Mouse (Mus musculus) forebrain, embryonic 11.5 days (tissue): Measurements from ENCODE around the gene Gm28778. TPM values are rescaled to one million over a fixed set of nuclear protein-coding genes. Genes with fewer than 3 reads are reported as not detected.
"Not testable (repeated sequence)": the region's sequence is repeated elsewhere in the genome, so short reads cannot be mapped to it uniquely, and the experiment has no call there.

ENCODE experiments used
- ATAC-seq: fragments of 200-750 bp; cut with Nextera tagmentation; replicated peaks from 2 replicates; pipeline ENCODE4 v1.8.0; 2017; ENCODE audit warnings: moderate TSS enrichment; ENCODE audit not compliant: low FRiP score
- DNase-seq: peaks from one replicate; pipeline ENCODE4 v3.0.0-alpha.2; 2017; ENCODE audit warnings: low spot score
- H3K27ac ChIP-seq: fragments of 300-500 bp; sonication (generic); 2 replicates; pipeline ENCODE4 v1.5.1; 2014; ENCODE audit warnings: low read depth, low read length
- H3K27me3 ChIP-seq: fragments of 300-500 bp; sonication (generic); 2 replicates; pipeline ENCODE4 v1.6.1; 2014; ENCODE audit warnings: mild to moderate bottlenecking, low read length, mixed read lengths; ENCODE audit not compliant: control insufficient read depth, insufficient read depth
- H3K36me3 ChIP-seq: fragments of 300-500 bp; sonication (generic); 2 replicates; pipeline ENCODE4 v1.6.1; 2014; ENCODE audit warnings: mild to moderate bottlenecking, low read length, moderate library complexity, mixed read lengths; ENCODE audit not compliant: control insufficient read depth, insufficient read depth
- H3K4me1 ChIP-seq: fragments of 300-500 bp; sonication (generic); replicated peaks from 2 replicates; pipeline ENCODE4 v1.6.1; 2014; ENCODE audit warnings: low read length, mixed read lengths; ENCODE audit not compliant: control insufficient read depth, insufficient read depth
- H3K4me2 ChIP-seq: fragments of 300-500 bp; sonication (generic); 2 replicates; pipeline ENCODE4 v1.6.1; 2014; ENCODE audit warnings: low read depth, mild to moderate bottlenecking, low read length, moderate library complexity, mixed read lengths; ENCODE audit not compliant: severe bottlenecking
- H3K4me3 ChIP-seq: fragments of 300-500 bp; sonication (generic); 2 replicates; pipeline ENCODE4 v1.5.1; 2014; ENCODE audit warnings: low read depth, low read length
- H3K9ac ChIP-seq: fragments of 300-500 bp; sonication (generic); 2 replicates; pipeline ENCODE4 v1.6.1; 2014; ENCODE audit warnings: low read length
- H3K9me3 ChIP-seq: fragments of 300-500 bp; sonication (generic); 2 replicates; pipeline ENCODE4 v1.6.1; 2016; ENCODE audit warnings: low read length, mixed read lengths; ENCODE audit not compliant: control insufficient read depth
- WGBS: fragments of 180-500 bp; shearing (Covaris S2); extraction: QIAGEN DNeasy Blood & Tissue Kit; methylation state at CpG from one replicate; pipeline ENCODE4 v1.1.7; 2014; 5-methylcytosine and 5-hydroxymethylcytosine counted together
- polyA plus RNA-seq: library from polyadenylated mRNA; unstranded; fragments of >200 nt; fragmentation: Nextera tagmentation; extraction: Ambion mirVana; gene quantifications from 2 replicates; pipeline ENCODE4 v1.2.1, GENCODE M21; 2014

Gm28778 gene
- polyA plus RNA-seq, 1 experiment from 2014 or later: not detected

DNA sequence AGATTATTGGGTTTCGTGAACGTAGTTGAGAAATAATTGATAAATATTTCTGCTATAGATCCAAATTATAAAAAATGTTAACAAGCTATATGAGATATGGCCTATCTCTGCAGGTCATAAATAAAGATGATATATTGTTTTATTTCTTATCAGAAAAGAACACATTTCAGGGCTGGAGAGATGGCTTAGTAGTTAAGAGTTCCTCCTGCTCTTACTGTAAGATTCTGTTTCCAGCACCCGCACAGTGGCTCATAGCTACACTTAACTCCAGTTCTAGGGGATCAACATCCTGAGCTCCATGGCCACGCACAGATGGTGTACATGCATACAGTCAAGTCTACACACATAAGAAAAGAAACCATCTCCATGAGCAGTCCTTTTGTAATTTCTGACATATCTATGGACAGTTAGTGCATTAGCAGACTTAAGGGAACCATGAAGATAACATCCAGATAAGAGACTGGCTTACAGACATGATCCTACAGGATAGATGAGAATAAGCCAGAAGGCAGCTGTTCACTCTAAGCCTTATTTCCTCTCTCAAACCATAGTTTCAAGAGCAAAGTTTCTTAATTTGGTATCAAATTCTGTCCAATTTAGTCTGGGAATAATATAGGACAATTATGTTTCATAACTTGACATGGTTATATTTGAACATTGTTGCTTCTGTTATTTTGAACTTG is 24.9 kb downstream of the Gm28778 start:
- H3K27ac ChIP-seq: no peak overlapping the region
- no peaks in the 10 kb centered on the region for H3K9me3 ChIP-seq
- ATAC-seq (no peak), DNase-seq (no peak)
- no peaks in the 10 kb centered on the region for H3K27me3 ChIP-seq
- H3K4me2 ChIP-seq: no peak overlapping the region
- no peak overlapping the region for H3K9ac ChIP-seq
- H3K4me3 ChIP-seq: no peak overlapping the region
- WGBS: 96% methylated on average over 4 of the region's 4 CpGs
- peaks cover 2% of the 10 kb centered on the region; the same call in 1 of the 2 replicates for H3K36me3 ChIP-seq
- no peaks in the 10 kb centered on the region for H3K4me1 ChIP-seq

DNA sequence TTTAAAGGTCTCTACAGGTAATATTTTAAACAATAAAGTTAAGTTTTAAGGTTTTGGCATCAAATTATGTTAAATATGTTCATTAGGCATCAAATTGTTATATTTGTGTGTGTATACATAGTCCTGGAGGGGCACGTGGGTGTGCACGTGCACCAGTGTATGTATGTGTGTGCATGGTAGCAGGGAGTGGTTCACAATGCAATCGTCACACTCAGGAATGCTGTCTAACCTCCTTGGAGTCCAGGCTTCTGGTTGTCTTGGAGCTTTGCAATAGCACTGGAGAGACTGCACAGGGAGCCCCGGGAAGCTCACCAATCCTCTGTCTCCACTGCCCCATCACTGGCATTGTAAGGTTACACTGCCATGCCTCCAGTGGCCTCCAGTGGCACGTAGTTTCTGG is 26.3 kb downstream of the Gm28778 start:
- Histone ChIP-seq H3K4me2 (no peak overlapping the region), H3K4me1 (no peaks in the 10 kb centered on the region), H3K9ac (no peak overlapping the region), H3K27ac (no peak overlapping the region), H3K27me3 (no peaks in the 10 kb centered on the region), H3K4me3 (no peak overlapping the region), H3K36me3 (peaks cover 2% of the 10 kb centered on the region; the same call in 1 of the 2 replicates), H3K9me3 (no peaks in the 10 kb centered on the region)
- DNase-seq: no peak
- 95% methylated on average over 5 of the region's 5 CpGs for WGBS
- no peak for ATAC-seq

DNA sequence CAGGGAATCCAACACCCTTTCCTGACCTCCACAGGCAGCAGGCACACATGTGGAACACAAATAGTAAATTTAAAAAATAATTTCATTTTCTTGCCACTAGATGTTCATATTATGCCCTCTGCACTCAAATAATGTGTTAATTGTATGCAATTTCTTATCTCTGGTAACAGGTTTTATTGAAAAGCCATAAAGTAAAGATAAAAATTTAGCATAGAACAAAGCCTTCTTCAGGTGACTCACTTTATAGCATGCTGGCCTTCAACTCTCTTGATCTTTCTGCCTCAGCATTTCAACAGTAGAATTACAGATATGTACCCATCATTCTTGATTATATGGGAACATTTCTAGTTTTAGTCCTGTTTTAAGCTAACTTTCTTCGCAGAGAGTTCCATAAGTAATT is 27.4 kb downstream of the Gm28778 start:
- Histone ChIP-seq H3K36me3 (peaks cover 2% of the 10 kb centered on the region; the same call in 1 of the 2 replicates), H3K4me3 (no peak overlapping the region), H3K9me3 (no peaks in the 10 kb centered on the region), H3K27ac (no peak overlapping the region), H3K27me3 (no peaks in the 10 kb centered on the region), H3K4me1 (no peaks in the 10 kb centered on the region), H3K9ac (no peak overlapping the region), H3K4me2 (no peak overlapping the region)
- WGBS: 94% methylated on average over 1 of the region's 1 CpGs
- no peak for DNase-seq
- ATAC-seq: no peak

DNA sequence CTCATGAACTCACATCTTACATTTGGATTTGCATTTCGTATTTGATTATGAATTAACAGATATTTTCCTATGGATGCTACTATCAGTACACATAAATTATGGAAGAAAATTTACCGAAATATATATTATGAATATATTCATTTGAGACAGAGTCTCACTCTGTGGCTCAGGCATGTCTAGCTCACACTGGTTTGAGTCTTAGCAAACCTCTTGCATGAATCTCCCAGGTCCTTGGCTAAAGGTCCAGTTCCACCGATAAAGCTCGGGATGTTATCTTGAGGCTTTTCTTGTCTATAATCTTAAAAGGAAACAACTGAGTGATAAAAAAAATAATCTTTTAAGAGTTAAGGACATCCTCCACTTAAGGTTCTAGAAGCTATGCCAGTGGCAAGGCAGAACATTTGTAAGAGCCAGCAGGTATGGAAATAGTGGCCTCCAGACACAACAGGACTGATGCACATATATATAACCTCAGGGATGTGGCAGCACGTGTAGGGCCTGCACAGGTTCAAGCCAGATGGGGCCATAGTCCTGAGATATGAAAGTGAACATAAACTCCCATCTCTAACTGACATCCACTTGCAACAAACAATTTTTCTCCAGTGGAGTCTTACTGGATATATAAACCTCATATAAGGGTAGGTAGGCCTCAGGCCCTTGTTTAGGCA is 28.1 kb downstream of the Gm28778 start:
- Histone ChIP-seq H3K27ac (no peak overlapping the region), H3K36me3 (peaks cover 2% of the 10 kb centered on the region; the same call in 1 of the 2 replicates), H3K4me2 (no peak overlapping the region), H3K4me1 (no peaks in the 10 kb centered on the region), H3K9ac (no peak overlapping the region), H3K4me3 (no peak overlapping the region), H3K27me3 (no peaks in the 10 kb centered on the region), H3K9me3 (no peaks in the 10 kb centered on the region)
- DNase-seq (no peak), ATAC-seq (no peak)
- WGBS: 96% methylated on average over 5 of the region's 5 CpGs

DNA sequence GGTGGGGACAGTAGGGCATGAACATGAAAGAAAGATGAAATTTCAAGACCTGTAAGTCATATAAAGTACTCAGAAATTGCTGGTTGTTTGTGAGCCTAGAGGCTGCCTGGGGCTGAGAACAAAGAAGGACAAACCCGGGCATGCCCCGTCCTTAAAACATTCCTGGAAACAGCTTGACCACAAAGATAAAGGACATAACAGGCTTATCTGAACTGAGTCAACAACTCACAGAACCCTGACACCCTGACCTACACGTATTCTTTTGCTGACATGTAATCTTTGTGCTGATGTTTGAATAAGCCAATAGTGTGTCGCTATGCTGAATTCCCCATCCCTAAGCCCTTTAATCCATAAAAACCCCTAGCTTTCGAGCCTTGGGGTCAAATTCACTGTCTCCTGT is 36.6 kb downstream of the Gm28778 start:
- H3K4me2 ChIP-seq, H3K4me1 ChIP-seq, H3K9me3 ChIP-seq, ATAC-seq, DNase-seq, H3K27me3 ChIP-seq, H3K36me3 ChIP-seq, H3K27ac ChIP-seq, H3K9ac ChIP-seq, H3K4me3 ChIP-seq: not testable (repeated sequence)
- whole genome bisulfite sequencing: 82% methylated on average over 5 of the region's 5 CpGs

DNA sequence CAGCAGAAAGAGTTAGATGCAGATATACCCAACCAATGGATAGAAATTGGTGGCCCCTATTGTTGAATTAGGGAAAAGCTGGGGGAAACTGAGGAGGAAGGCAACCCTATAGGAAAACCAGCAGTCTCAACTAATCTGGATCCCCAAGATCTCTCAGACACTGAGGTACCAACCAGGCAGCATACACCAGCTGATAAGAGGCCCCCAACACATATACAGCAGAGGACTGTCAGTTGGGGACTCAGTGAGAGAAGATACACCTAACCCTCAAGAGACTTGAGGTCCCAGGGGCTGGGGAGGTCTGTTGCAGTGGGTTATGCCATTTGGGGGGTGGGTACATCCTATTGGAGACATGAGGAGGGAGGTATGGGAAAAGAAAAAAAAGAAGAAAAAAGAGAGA is 38.6 kb downstream of the Gm28778 start:
- Histone ChIP-seq H3K4me3 (no peak overlapping the region), H3K36me3 (no peaks in the 10 kb centered on the region), H3K27ac (no peak overlapping the region), H3K4me1 (no peaks in the 10 kb centered on the region), H3K27me3 (no peaks in the 10 kb centered on the region), H3K4me2 (no peak overlapping the region), H3K9ac (no peak overlapping the region), H3K9me3 (no peaks in the 10 kb centered on the region)
- DNase-seq: no peak
- no peak for ATAC-seq

DNA sequence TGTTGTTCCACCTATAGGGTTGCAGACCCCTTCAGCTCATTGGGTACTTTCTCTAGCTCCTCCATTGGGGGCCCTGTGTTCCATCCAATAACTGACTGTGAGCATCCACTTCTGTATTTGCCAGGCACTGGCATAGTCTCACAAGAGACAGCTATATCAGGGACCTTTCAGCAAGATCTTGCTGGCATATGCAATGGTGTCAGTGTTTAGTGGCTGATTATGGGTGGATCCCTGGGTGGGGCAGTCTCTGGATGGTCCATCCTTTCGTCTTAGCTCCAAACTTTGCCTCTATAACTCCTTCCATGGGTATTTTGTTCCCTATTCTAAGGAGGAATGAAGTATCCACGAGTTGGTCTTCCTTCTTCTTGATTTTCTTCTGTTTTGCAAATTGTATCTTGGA is 40.5 kb downstream of the Gm28778 start:
- 57% methylated on average over 2 of the region's 2 CpGs for WGBS

DNA sequence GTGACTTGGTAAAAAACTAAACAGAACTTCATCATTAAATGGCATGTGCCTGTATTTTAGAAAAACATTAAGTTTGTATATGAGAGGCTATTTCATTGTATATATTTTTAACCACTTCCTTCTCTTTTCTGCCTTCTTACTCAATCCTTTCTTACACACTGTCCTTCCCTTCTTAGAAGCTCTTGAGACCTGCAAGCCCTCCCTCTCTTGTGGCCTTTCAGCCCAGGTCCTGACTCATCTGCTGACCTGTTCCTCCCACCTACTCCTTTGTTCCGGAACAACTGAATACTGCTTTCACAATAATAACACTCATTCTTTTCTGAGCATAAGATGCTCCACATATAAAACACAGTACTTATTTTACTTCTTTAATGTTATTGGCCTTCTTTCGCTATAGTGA is 44.2 kb downstream of the Gm28778 start:
- WGBS: 92% methylated on average over 2 of the region's 2 CpGs

More for the DNA sequence above, 40.5 kb downstream of the Gm28778 start:
- not testable (repeated sequence) for H3K9me3 ChIP-seq, H3K27ac ChIP-seq, H3K4me3 ChIP-seq, H3K36me3 ChIP-seq, H3K9ac ChIP-seq, H3K4me2 ChIP-seq, H3K27me3 ChIP-seq, H3K4me1 ChIP-seq, ATAC-seq, DNase-seq

More for the DNA sequence above, 44.2 kb downstream of the Gm28778 start:
- no peaks in the 10 kb centered on the region for H3K9me3 ChIP-seq
- no peak overlapping the region for H3K4me2 ChIP-seq
- no peaks in the 10 kb centered on the region for H3K27me3 ChIP-seq
- no peak overlapping the region for H3K4me3 ChIP-seq
- ATAC-seq: no peak
- no peak overlapping the region for H3K9ac ChIP-seq
- no peak overlapping the region for H3K27ac ChIP-seq
- H3K4me1 ChIP-seq: no peaks in the 10 kb centered on the region
- peaks cover 9% of the 10 kb centered on the region; the same call in 1 of the 2 replicates for H3K36me3 ChIP-seq
- no peak for DNase-seq
